Mouse (Mus musculus) bone marrow macrophage, adult 2 months (primary cell): ENCODE measurements around the gene Slc19a1.

Experiments used
- CTCF ChIP-seq: IDR thresholded peaks from 2 replicates; pipeline ENCODE4 v1.5.1; 2012; ENCODE audit warnings: low read depth, mild to moderate bottlenecking, low read length, moderate library complexity
- POLR2A ChIP-seq: IDR thresholded peaks from 2 replicates; pipeline ENCODE4 v1.6.1; 2012; ENCODE audit warnings: mild to moderate bottlenecking, low read depth, low read length, borderline replicate concordance

- TF ChIP-seq CTCF (no peak), POLR2A (no peak)
These were observed 27.1 kb upstream of the Slc19a1 start for GRCm38 (mm10) chr10:77004936-77005335.
